Mouse (Mus musculus) intestine, embryonic 16.5 days (tissue): ENCODE results near the gene Pdk4. TPM values are rescaled to one million over a fixed set of nuclear protein-coding genes. Genes with fewer than 3 reads are reported as not detected.

Source experiments
- ATAC-seq: fragments of 200-750 bp; cut with Nextera tagmentation; 2 replicates; pipeline ENCODE4 v1.8.0; 2017; ENCODE audit warnings: moderate TSS enrichment, moderate library complexity
- H3K27ac ChIP-seq: fragments of 300-500 bp; sonication (generic); 2 replicates; pipeline ENCODE4 v1.5.1; 2014; ENCODE audit warnings: mild to moderate bottlenecking, low read length
- H3K27me3 ChIP-seq: fragments of 300-500 bp; sonication (generic); replicated peaks from 2 replicates; pipeline ENCODE4 v1.6.1; 2014; ENCODE audit warnings: low read length, control low read depth, mixed read lengths; ENCODE audit not compliant: control insufficient read depth, insufficient read depth
- H3K36me3 ChIP-seq: fragments of 300-500 bp; sonication (generic); 2 replicates; pipeline ENCODE4 v1.6.1; 2014; ENCODE audit warnings: low read length, control low read depth; ENCODE audit not compliant: control insufficient read depth, insufficient read depth
- H3K4me1 ChIP-seq: fragments of 300-500 bp; sonication (generic); 2 replicates; pipeline ENCODE4 v1.6.1; 2014; ENCODE audit warnings: low read length, control low read depth, mixed read lengths; ENCODE audit not compliant: control insufficient read depth, insufficient read depth
- H3K4me2 ChIP-seq: fragments of 300-500 bp; sonication (generic); 2 replicates; pipeline ENCODE4 v1.6.1; 2014; ENCODE audit warnings: low read depth, low read length, control low read depth
- H3K4me3 ChIP-seq: fragments of 300-500 bp; sonication (generic); 2 replicates; pipeline ENCODE4 v1.5.1; 2014; ENCODE audit warnings: mild to moderate bottlenecking, low read length
- H3K9ac ChIP-seq: fragments of 300-500 bp; sonication (generic); 2 replicates; pipeline ENCODE4 v1.6.1; 2014; ENCODE audit warnings: low read depth, low read length
- H3K9me3 ChIP-seq: fragments of 300-500 bp; sonication (generic); 2 replicates; pipeline ENCODE4 v1.6.1; 2016; ENCODE audit warnings: low read length, control low read depth; ENCODE audit not compliant: control insufficient read depth
- WGBS: fragments of 180-500 bp; shearing (Covaris S2); extraction: QIAGEN DNeasy Blood & Tissue Kit; methylation state at CpG from one replicate; pipeline ENCODE4 v1.1.7; 2014; 5-methylcytosine and 5-hydroxymethylcytosine counted together
- polyA plus RNA-seq: library from polyadenylated mRNA; unstranded; fragments of >200 nt; fragmentation: Nextera tagmentation; extraction: Ambion mirVana; gene quantifications from 2 replicates; pipeline ENCODE4 v1.2.1, GENCODE M21; 2015

The Pdk4 gene
- polyA plus RNA-seq, 1 experiment from 2014 or later = 3.6 TPM

DNA sequence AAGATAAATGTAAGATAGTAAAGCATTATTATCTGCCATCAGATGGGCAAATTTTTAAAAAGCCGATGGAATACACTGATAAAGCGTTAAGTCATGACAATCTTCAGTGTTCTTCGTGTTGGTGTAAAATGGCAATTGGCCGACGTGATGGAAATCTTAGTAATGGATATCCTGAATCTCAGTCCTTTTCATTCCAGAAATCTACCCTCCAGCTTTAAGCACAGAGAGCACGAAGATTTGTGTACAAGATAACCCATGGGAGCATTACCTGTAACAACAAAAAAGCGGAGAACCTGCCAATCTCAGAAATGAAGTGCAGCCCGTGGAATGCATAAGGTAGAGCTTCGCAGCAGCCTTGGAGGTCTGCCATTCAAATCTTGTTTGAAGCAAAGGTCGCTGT, 5.4 kb upstream of the Pdk4 start:
- Histone ChIP-seq H3K27me3 (no peaks in the 10 kb centered on the region), H3K4me2 (no peak overlapping the region), H3K4me1 (no peaks in the 10 kb centered on the region), H3K36me3 (no peaks in the 10 kb centered on the region), H3K9ac (no peak overlapping the region), H3K9me3 (no peaks in the 10 kb centered on the region), H3K4me3 (no peak overlapping the region), H3K27ac (no peak overlapping the region)
- WGBS = 89% methylated on average over 10 of the region's 10 CpGs
- no peak for ATAC-seq

DNA sequence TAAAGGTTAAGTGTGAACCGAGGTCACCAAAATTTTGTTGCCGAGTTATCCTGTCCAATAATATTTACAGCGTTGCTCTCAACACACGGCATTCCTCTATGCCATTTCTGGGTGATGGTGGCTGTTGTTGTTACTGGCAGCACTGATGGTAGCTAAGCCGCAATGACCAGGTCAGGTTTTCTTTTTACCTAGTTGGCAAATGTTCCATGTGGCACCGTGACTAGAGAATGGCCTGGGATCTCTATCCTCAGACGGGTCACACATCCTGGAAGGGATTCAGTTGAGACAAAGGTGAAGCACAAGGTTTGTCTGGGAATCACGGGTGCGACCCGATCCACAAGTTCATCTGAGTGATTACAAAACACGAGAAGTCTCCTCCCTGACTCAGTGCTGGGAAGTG, 2.6 kb upstream of the Pdk4 start:
- Histone ChIP-seq H3K4me3 (no peak overlapping the region), H3K4me2 (no peak overlapping the region), H3K4me1 (no peaks in the 10 kb centered on the region), H3K36me3 (no peaks in the 10 kb centered on the region), H3K27me3 (no peaks in the 10 kb centered on the region), H3K9me3 (no peaks in the 10 kb centered on the region), H3K9ac (no peak overlapping the region), H3K27ac (no peak overlapping the region)
- ATAC-seq = no peak
- 84% methylated on average over 11 of the region's 11 CpGs for WGBS

DNA sequence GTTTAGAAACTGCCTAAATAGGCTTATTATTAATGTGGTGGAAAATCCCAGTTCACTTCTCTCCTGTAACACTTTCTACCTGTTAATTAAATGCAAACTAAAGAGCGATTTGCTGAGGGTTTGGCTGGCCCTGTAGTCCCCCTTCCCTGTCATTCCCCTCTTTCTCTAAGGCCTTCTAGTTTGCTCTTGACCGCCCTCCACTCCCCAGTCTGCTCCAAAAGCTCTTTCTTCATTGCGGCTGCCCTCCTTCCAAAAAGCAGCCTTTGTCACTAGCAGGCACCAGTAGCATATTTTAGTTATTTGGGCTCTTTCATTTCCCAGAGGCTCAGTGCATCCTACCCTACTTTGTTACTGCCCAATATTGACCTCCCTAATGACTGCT, 736 bp upstream of the Pdk4 start:
- no peak overlapping the region for H3K9ac ChIP-seq
- no peaks in the 10 kb centered on the region for H3K27me3 ChIP-seq
- no peaks in the 10 kb centered on the region for H3K9me3 ChIP-seq
- peak overlapping the region; percentile 68 for H3K4me3 ChIP-seq
- H3K4me1 ChIP-seq = no peaks in the 10 kb centered on the region
- no peaks in the 10 kb centered on the region for H3K36me3 ChIP-seq
- ATAC-seq = 0 out of 2 replicates have a peak, but pooled peaks have one; percentile 3
- 53% methylated on average over 3 of the region's 3 CpGs for WGBS
- H3K4me2 ChIP-seq = peak overlapping the region; percentile 97; the same call in 1 of the 2 replicates
- H3K27ac ChIP-seq = no peak overlapping the region

DNA sequence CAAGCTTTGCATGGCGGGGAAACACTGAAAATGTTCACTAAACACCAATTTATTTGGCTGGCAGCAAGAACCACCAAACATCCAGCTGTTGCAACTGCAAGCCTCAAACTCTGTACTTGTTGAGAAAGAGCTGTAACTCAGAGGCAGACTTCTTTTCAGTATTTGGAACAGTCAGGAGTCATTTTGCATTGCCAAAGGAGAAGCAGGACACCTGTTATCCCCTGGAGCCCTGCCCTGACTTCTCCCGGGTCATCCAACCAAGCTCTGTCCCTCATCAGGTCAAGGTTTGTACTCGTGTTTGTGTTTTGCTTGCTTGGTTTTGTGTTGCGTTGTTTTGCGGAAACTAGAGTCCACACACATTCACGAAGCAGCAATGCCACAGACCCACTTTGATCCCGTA, 11.1 kb downstream of the Pdk4 start:
- H3K4me1 ChIP-seq = no peaks in the 10 kb centered on the region
- no peak overlapping the region for H3K4me2 ChIP-seq

DNA sequence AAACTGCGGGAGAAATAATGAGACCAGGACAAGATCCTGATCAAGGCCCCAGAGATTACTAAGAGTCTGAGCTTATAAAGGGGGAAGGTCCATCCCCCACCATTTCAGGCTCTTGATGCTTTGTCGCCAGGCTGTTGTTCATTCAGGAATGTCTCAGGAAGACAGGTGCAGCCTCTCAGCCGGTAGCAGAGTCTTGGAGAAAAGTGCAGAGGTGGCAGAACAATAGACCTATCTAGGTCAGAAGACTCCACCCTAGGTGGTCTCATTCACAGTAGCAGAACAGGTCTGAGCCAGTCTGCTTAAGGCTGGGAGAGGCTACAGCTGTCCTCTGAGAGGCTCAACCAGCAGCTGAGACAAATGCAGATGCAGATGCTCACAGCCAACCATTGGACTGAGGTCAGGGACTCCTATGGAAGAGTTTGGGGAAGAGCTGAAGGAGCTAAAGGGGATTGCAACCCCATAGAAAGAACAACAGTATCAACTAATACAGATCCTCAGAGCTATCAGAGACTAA, 13.8 kb downstream of the Pdk4 start:
- no peak for ATAC-seq
- Histone ChIP-seq H3K27ac (no peak overlapping the region), H3K4me3 (no peak overlapping the region), H3K27me3 (no peaks in the 10 kb centered on the region), H3K4me2 (no peak overlapping the region), H3K9ac (no peak overlapping the region), H3K4me1 (no peaks in the 10 kb centered on the region), H3K36me3 (no peaks in the 10 kb centered on the region), H3K9me3 (no peaks in the 10 kb centered on the region)
- WGBS = 66% methylated on average over 3 of the region's 3 CpGs

More for the DNA sequence above, 11.1 kb downstream of the Pdk4 start:
- Histone ChIP-seq H3K27ac (no peak overlapping the region), H3K9ac (no peak overlapping the region), H3K27me3 (no peaks in the 10 kb centered on the region), H3K4me3 (no peak overlapping the region), H3K9me3 (no peaks in the 10 kb centered on the region), H3K36me3 (no peaks in the 10 kb centered on the region)
- 87% methylated on average over 7 of the region's 7 CpGs for WGBS
- ATAC-seq = no peak

DNA sequence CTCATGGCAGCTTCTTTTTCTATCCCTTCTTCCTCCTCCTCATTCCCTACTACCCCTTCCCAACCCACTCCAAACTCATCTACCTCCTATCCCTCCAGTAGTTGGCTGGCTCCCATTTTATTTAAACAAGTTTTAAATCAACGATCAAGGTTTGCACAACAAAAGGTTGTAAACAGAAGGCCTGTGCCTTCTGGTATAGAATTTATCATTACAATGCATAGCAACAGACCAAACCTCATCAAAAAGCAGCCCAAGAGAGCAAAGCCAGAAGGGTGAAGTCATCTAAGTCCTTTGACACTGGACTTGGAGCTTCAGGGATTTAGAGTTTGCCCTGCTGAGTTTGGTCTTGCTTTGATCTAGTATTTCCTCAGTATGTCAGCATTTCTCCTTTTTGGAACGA, 15.0 kb downstream of the Pdk4 start:
- ATAC-seq = no peak
- 88% methylated on average over 2 of the region's 2 CpGs for WGBS
- no peaks in the 10 kb centered on the region for H3K4me1 ChIP-seq

DNA sequence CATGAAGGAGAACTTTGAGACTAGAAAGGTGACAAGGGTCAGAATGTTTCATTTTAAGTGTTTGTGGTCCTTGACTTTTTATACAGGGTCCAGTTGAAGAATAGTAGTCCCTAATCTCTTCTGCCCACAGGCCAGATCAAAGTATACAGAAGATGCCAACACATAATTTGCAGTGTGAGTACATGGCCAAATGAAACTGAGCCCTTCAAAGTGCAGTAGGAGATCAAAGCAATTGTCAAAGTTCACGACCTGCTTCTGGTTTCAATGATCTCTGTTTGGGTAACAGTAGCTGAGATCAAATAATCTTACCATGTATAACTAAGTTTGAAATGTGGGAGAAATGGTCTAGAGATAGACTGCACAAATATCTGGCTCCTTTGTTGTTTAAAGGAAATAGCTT, 22.1 kb downstream of the Pdk4 start:
- Histone ChIP-seq H3K27ac (no peak overlapping the region), H3K4me3 (no peak overlapping the region), H3K9ac (no peak overlapping the region), H3K27me3 (no peaks in the 10 kb centered on the region), H3K36me3 (no peaks in the 10 kb centered on the region), H3K9me3 (no peaks in the 10 kb centered on the region), H3K4me2 (no peak overlapping the region), H3K4me1 (no peaks in the 10 kb centered on the region)
- ATAC-seq = no peak
- WGBS = 58% methylated on average over 1 of the region's 1 CpGs

More for the DNA sequence above, 15.0 kb downstream of the Pdk4 start:
- Histone ChIP-seq H3K36me3 (no peaks in the 10 kb centered on the region), H3K4me3 (no peak overlapping the region), H3K27ac (no peak overlapping the region), H3K27me3 (no peaks in the 10 kb centered on the region), H3K4me2 (no peak overlapping the region), H3K9ac (no peak overlapping the region), H3K9me3 (no peaks in the 10 kb centered on the region)

DNA sequence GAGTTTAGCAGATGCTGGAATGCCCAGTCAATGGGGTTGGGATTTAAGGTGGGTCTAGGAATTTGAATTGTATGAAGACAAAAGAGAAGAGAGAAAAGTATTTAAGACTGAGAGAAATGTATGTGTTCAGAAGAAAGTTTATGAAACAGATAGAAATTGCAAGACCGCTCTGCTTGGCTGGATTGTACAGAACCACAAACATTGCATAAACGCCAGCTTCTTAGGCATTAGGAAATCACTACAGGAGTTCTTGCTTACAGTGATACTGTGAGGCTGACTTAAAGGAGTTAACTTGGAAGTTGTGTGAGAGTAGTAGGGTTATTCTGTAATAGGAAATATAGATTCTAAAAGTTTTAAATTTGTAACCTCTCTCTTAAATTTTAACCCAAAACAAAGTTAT, 23.4 kb downstream of the Pdk4 start:
- H3K9ac ChIP-seq = no peak overlapping the region
- ATAC-seq = no peak
- WGBS = 91% methylated on average over 2 of the region's 2 CpGs

DNA sequence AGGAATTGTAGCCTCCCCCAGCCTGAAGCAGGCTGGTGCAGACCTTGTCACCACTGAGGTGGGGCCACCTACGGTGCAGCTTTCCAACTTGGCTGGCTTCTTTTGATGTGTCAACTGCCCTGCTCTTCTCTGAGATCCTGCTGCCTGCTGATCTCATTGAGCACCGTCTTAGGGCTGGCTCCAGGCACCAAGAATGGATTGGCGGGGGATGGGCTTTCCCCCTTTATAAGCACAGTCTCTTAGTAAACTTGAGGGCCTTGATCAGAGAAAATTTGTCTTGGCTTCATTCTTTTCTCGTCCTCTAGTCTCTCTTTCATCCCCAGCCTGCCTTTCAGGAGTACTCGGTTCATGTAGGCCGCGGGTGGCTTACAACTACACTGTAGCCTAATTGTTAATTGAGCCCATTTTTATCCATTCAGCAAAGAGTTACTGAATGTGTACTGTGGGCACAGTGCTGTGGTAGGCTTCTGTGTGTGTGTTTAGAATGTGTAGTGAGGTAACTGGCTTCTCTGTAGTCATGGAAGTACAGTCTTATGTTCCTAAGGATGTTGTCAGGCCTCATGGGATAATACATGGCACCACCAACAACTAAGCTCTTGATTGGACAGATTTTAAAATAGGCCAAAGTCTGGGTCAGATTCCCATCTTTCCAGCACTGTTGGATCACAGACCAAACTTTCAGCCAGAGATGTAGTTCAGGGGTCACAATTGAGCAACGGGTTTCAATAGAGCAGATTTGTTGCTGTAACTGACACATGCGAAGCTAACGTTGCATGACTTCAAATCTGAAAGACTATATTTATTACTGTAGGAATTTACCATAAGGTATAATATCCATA, 25.4 kb downstream of the Pdk4 start:
- H3K36me3 ChIP-seq = no peaks in the 10 kb centered on the region
- no peak overlapping the region for H3K27ac ChIP-seq
- ATAC-seq = no peak
- no peaks in the 10 kb centered on the region for H3K4me1 ChIP-seq
- H3K27me3 ChIP-seq = no peaks in the 10 kb centered on the region
- no peak overlapping the region for H3K4me3 ChIP-seq
- H3K9ac ChIP-seq = no peak overlapping the region
- no peak overlapping the region for H3K4me2 ChIP-seq
- H3K9me3 ChIP-seq = no peaks in the 10 kb centered on the region
- 81% methylated on average over 10 of the region's 10 CpGs for WGBS

More for the DNA sequence above, 23.4 kb downstream of the Pdk4 start:
- Histone ChIP-seq H3K4me3 (no peak overlapping the region), H3K36me3 (no peaks in the 10 kb centered on the region), H3K27me3 (no peaks in the 10 kb centered on the region), H3K27ac (no peak overlapping the region), H3K4me1 (no peaks in the 10 kb centered on the region), H3K4me2 (no peak overlapping the region), H3K9me3 (no peaks in the 10 kb centered on the region)
